Mouse (Mus musculus): ENCODE results near the gene Gfpt1. TPM values are rescaled to one million over a fixed set of nuclear protein-coding genes. Genes with fewer than 3 reads are reported as not detected.

The Gfpt1 gene
- polyA plus RNA-seq, 1 experiment, result 13.4 TPM

GRCm38 (mm10) chr6:87099671-87100296 lies 57.1 kb downstream of the Gfpt1 start:
- Histone ChIP-seq H3K79me2 (ENCODE audit: control insufficient read depth, insufficient read depth) (no peaks in the 10 kb centered on the region), H3K36me3 (ENCODE audit: control insufficient read depth, insufficient read depth) (no peaks in the 10 kb centered on the region), H3K4me2 (ENCODE audit: low read depth) (no peak overlapping the region), H3K4me3 (no peak overlapping the region), H3ac (ENCODE audit: control insufficient read depth, insufficient read length) (no peak overlapping the region), H3K27me3 (ENCODE audit: control insufficient read depth, insufficient read depth, insufficient read length) (no peaks in the 10 kb centered on the region)
- TF ChIP-seq USF1 (IDR thresholded peaks at IDR 0.05; ENCODE audit: low read depth), result no peak
- TF ChIP-seq MAX (IDR thresholded peaks at IDR 0.05; ENCODE audit: low read depth), result no peak
- no peak for TF ChIP-seq POLR2A (IDR thresholded peaks at IDR 0.05; ENCODE audit: insufficient read length, low read depth)
- TF ChIP-seq POLR2AphosphoS2 (IDR thresholded peaks at IDR 0.05; ENCODE audit: insufficient read length, low read depth), result no peak

GRCm38 (mm10) chr6:87100297-87101020 lies 57.8 kb downstream of the Gfpt1 start:
- TF ChIP-seq SRF (IDR thresholded peaks at IDR 0.05; ENCODE audit: control insufficient read depth, insufficient read length, low read depth), result no peak
- no peak for TF ChIP-seq POLR2AphosphoS2 (IDR thresholded peaks at IDR 0.05; ENCODE audit: insufficient read length, low read depth)
- TF ChIP-seq MYOG (IDR thresholded peaks at IDR 0.05; ENCODE audit: control insufficient read depth in 1 of 3, insufficient read depth in 1 of 3, insufficient read length in 2 of 3, low read depth in 2 of 3), result no peak
- no peak for TF ChIP-seq TCF12 (IDR thresholded peaks at IDR 0.05; ENCODE audit: insufficient read depth, poor library complexity, severe bottlenecking)
- no peak for TF ChIP-seq CEBPB (IDR thresholded peaks at IDR 0.05; ENCODE audit: insufficient read depth, poor library complexity, severe bottlenecking)
- TF ChIP-seq USF1 (IDR thresholded peaks at IDR 0.05; ENCODE audit: low read depth), result no peak
- TF ChIP-seq TCF3 (IDR thresholded peaks at IDR 0.05; ENCODE audit: insufficient read length, low read depth), result no peak
- no peak for TF ChIP-seq E2F4 (IDR thresholded peaks at IDR 0.05; ENCODE audit: insufficient read depth)
- TF ChIP-seq REST (IDR thresholded peaks at IDR 0.05; ENCODE audit: insufficient read depth, insufficient read length), result no peak
- no peak for TF ChIP-seq MYOD1 (IDR thresholded peaks at IDR 0.05; ENCODE audit: control insufficient read depth in 1 of 3, insufficient read length in 2 of 3, low read depth in 2 of 3)
- no peak for TF ChIP-seq POLR2A (IDR thresholded peaks at IDR 0.05; ENCODE audit: insufficient read length, low read depth)
- no peak for TF ChIP-seq MAX (IDR thresholded peaks at IDR 0.05; ENCODE audit: low read depth)
- Histone ChIP-seq H3K79me2 (ENCODE audit: control insufficient read depth, insufficient read depth) (no peaks in the 10 kb centered on the region), H3K36me3 (ENCODE audit: control insufficient read depth, insufficient read depth) (no peaks in the 10 kb centered on the region), H3K27me3 (ENCODE audit: control insufficient read depth, insufficient read depth, insufficient read length) (no peaks in the 10 kb centered on the region), H3K4me3 (no peak overlapping the region), H3ac (ENCODE audit: control insufficient read depth, insufficient read length) (no peak overlapping the region), H3K4me2 (ENCODE audit: low read depth) (no peak overlapping the region)

GRCm38 (mm10) chr6:87101281-87101954 lies 58.8 kb downstream of the Gfpt1 start:
- no peak overlapping the region for H3K4me3 ChIP-seq
- peak overlapping the region; percentile 86 for H3K4me2 ChIP-seq (ENCODE audit: low read depth)
- H3K36me3 ChIP-seq (ENCODE audit: control insufficient read depth, insufficient read depth), result no peaks in the 10 kb centered on the region
- H3K27me3 ChIP-seq (ENCODE audit: control insufficient read depth, insufficient read depth, insufficient read length), result no peaks in the 10 kb centered on the region
- H3ac ChIP-seq (ENCODE audit: control insufficient read depth, insufficient read length), result no peak overlapping the region
- TF ChIP-seq TCF12 (IDR thresholded peaks at IDR 0.05; ENCODE audit: insufficient read depth, poor library complexity, severe bottlenecking) (no peak), USF1 (IDR thresholded peaks at IDR 0.05; ENCODE audit: low read depth) (no peak), SRF (IDR thresholded peaks at IDR 0.05; ENCODE audit: control insufficient read depth, insufficient read length, low read depth) (no peak)
- H3K79me2 ChIP-seq (ENCODE audit: control insufficient read depth, insufficient read depth), result no peaks in the 10 kb centered on the region

GRCm38 (mm10) chr6:87101955-87102353 lies 59.3 kb downstream of the Gfpt1 start:
- Histone ChIP-seq H3K79me2 (ENCODE audit: control insufficient read depth, insufficient read depth) (no peaks in the 10 kb centered on the region), H3K4me3 (no peak overlapping the region), H3K4me2 (ENCODE audit: low read depth) (peak overlapping the region; percentile 21), H3K27me3 (ENCODE audit: control insufficient read depth, insufficient read depth, insufficient read length) (no peaks in the 10 kb centered on the region), H3ac (ENCODE audit: control insufficient read depth, insufficient read length) (no peak overlapping the region), H3K36me3 (ENCODE audit: control insufficient read depth, insufficient read depth) (no peaks in the 10 kb centered on the region)
- no peak for TF ChIP-seq TCF3 (IDR thresholded peaks at IDR 0.05; ENCODE audit: insufficient read length, low read depth)
- TF ChIP-seq USF1 (IDR thresholded peaks at IDR 0.05; ENCODE audit: low read depth), result no peak
- no peak for TF ChIP-seq MYOG (IDR thresholded peaks at IDR 0.05; ENCODE audit: control insufficient read depth in 1 of 3, insufficient read depth in 1 of 3, insufficient read length in 2 of 3, low read depth in 2 of 3)
- no peak for TF ChIP-seq REST (IDR thresholded peaks at IDR 0.05; ENCODE audit: insufficient read depth, insufficient read length)
- no peak for TF ChIP-seq MAX (IDR thresholded peaks at IDR 0.05; ENCODE audit: low read depth)
- TF ChIP-seq E2F4 (IDR thresholded peaks at IDR 0.05; ENCODE audit: insufficient read depth), result no peak
- no peak for TF ChIP-seq POLR2A (IDR thresholded peaks at IDR 0.05; ENCODE audit: insufficient read length, low read depth)
- no peak for TF ChIP-seq TCF12 (IDR thresholded peaks at IDR 0.05; ENCODE audit: insufficient read depth, poor library complexity, severe bottlenecking)
- no peak for TF ChIP-seq SRF (IDR thresholded peaks at IDR 0.05; ENCODE audit: control insufficient read depth, insufficient read length, low read depth)
- no peak for TF ChIP-seq MYOD1 (IDR thresholded peaks at IDR 0.05; ENCODE audit: control insufficient read depth in 1 of 3, insufficient read length in 2 of 3, low read depth in 2 of 3)
- TF ChIP-seq CEBPB (IDR thresholded peaks at IDR 0.05; ENCODE audit: insufficient read depth, poor library complexity, severe bottlenecking), result no peak
- TF ChIP-seq POLR2AphosphoS2 (IDR thresholded peaks at IDR 0.05; ENCODE audit: insufficient read length, low read depth), result no peak

Data from myocyte (in vitro differentiated cells).